Mouse (Mus musculus) embryo, embryonic 11.5 days (tissue): ENCODE data around the gene Olfr446.

Source experiments
- DNase-seq: peaks from one replicate; pipeline ENCODE4 v3.0.0-alpha.2; 2012; ENCODE audit warnings: low read depth, low spot score

Olfr446 gene

GRCm38 (mm10) chr6:42921077-42921476 lies at the start of gene Olfr446:
TSS of gene Olfr446 (plus strand) at chr6:42921377.
- no peak for DNase-seq

GRCm38 (mm10) chr6:42876323-42876722 lies 44.9 kb upstream of the Olfr446 start:
- no peak for DNase-seq

- DNase-seq, result no peak
Measured at GRCm38 (mm10) chr6:42890141-42890540, 31.0 kb upstream of the Olfr446 start, which contains the start of gene Olfr448. TSS of gene Olfr448 (plus strand) at chr6:42890441.

- DNase-seq, result no peak
Measured at GRCm38 (mm10) chr6:42900345-42900744, 20.8 kb upstream of the Olfr446 start.

- DNase-seq, result no peak
Measured at GRCm38 (mm10) chr6:42908578-42908977, 12.6 kb upstream of the Olfr446 start, which contains the start of gene Olfr447. TSS of gene Olfr447 (plus strand) at chr6:42908878.

GRCm38 (mm10) chr6:42948767-42949166 lies 27.6 kb downstream of the Olfr446 start, which contains the start of gene Olfr444:
TSS of gene Olfr444 (plus strand) at chr6:42949067.
- DNase-seq, result no peak

GRCm38 (mm10) chr6:42980377-42980776 lies 59.2 kb downstream of the Olfr446 start:
- DNase-seq, result no peak
